Mouse (Mus musculus) B cell, adult (primary cell): ENCODE measurements around the gene Cct5. TPM values are rescaled to one million over a fixed set of nuclear protein-coding genes. Genes with fewer than 3 reads are reported as not detected.

Experiments used
- total RNA-seq: library from RNA; stranded (reverse); gene quantifications from 4 replicates; pipeline ENCODE4 v1.2.4, GENCODE M21; 2023; ENCODE audit not compliant: inconsistent age

Gene Cct5
- 201 to 216 TPM (median 205 TPM) in 4 replicates for total RNA-seq

DNA sequence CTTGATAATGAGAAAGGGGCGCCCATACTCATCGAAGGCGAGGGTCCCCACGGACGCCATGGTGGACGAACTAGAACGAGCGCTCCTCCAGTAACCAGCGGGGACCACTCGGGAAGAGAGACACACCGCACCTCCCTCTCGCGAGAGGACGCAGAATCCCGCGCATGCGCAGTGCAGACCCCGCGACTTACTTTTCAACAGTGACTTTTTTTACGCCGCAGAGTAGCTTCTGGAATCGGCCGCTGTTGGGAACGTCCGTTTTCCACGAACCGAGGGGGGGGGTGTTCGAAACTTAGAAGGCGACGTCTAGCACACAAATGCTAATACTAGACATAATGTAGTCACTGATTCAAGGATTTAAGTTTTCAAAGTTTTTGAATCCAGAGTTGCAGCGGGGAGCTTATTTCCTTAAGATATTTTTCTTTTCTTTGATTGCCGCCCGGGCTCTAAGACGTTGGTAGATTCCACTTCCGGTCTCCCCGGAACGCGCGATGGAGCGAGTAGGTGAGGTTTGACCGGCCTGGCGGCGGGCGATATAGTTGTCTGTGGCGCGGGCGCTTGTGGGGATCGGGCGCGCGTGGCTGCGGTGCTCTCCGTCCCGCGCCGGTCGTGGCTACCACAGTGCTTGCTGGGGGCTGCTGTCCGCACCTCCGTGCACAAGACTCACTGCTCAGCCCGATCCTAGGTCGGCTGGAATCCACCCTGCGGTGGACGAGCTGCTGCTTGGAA lies at the start of gene Cct5, which contains the start of gene Fam173b:
TSS of gene Cct5 (minus strand) at position 159 of the 729 bp plus-strand sequence.
TSS of gene Fam173b (plus strand) at position 207 of the 729 bp plus-strand sequence.

DNA sequence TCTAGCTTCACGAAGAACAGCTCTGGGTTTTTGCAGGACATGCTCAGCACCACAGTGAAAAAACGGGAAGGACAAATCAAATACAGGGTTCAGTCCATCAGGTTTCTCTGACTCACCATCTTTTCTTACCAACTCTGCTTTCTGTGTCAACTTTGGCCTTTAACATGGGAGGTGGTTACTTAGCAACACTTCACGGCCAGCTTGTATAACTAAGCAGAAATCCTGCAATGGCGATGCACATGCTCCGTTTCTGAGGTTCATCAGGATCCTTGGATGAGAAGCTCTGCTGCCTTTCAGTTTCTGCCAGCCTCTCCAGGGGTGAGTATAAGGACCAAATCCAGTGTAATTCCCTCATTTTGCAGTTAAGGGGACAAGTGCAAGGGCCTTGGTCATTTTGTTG lies 36.4 kb downstream of the Cct5 start, which contains the start of gene Cmbl:
TSS of gene Cmbl (plus strand) at position 206 of the 400 bp plus-strand sequence.

Other genes starting within 250 kb of the Cct5 start
- gene Ankrd33b, start 234.1 kb downstream of the Cct5 start, total RNA-seq, result 14.4 to 15.9 TPM (median 15.7 TPM) in 4 replicates
- 0.57 to 2.2 TPM (median 1.4 TPM) in 4 replicates for gene Ropn1l, start 148.1 kb downstream of the Cct5 start, total RNA-seq
- gene March6, start 70.8 kb downstream of the Cct5 start, total RNA-seq, result 48.6 to 54.5 TPM (median 51.7 TPM) in 4 replicates
- gene Cmbl, start 36.4 kb downstream of the Cct5 start, total RNA-seq, result 1.1 TPM in 1 of 4 replicates, not detected in the others
- 10.0 to 14.9 TPM (median 12.3 TPM) in 4 replicates for gene Fam173b, start within 50 bp of the Cct5 start, total RNA-seq